Mouse (Mus musculus) kidney, postnatal 0 days (tissue): Measurements from ENCODE around the gene 2310011J03Rik. TPM values are rescaled to one million over a fixed set of nuclear protein-coding genes. Genes with fewer than 3 reads are reported as not detected.

Experiments used
- ATAC-seq: fragments of 200-750 bp; cut with Nextera tagmentation; replicated peaks from 2 replicates; pipeline ENCODE4 v1.8.0; 2017; ENCODE audit warnings: low read depth, moderate number of reproducible peaks, moderate TSS enrichment, moderate library complexity; ENCODE audit not compliant: low FRiP score
- DNase-seq: peaks from one replicate; pipeline ENCODE4 v3.0.0-alpha.2; 2016; ENCODE audit warnings: low spot score
- H3K27ac ChIP-seq: fragments of 300-500 bp; sonication (generic); 2 replicates; pipeline ENCODE4 v1.5.1; 2014; ENCODE audit warnings: mild to moderate bottlenecking
- H3K27me3 ChIP-seq: fragments of 300-500 bp; sonication (generic); 2 replicates; pipeline ENCODE4 v1.6.1; 2014; ENCODE audit warnings: low read length, mixed read lengths; ENCODE audit not compliant: insufficient read depth
- H3K36me3 ChIP-seq: fragments of 300-500 bp; sonication (generic); 2 replicates; pipeline ENCODE4 v1.6.1; 2014; ENCODE audit warnings: low read length, mixed read lengths; ENCODE audit not compliant: insufficient read depth
- H3K4me1 ChIP-seq: fragments of 300-500 bp; sonication (generic); replicated peaks from 2 replicates; pipeline ENCODE4 v1.6.1; 2014; ENCODE audit warnings: antibody characterized with exemption, low read length, mixed read lengths; ENCODE audit not compliant: insufficient read depth
- H3K4me2 ChIP-seq: fragments of 300-500 bp; sonication (generic); 2 replicates; pipeline ENCODE4 v1.6.1; 2014; ENCODE audit warnings: mild to moderate bottlenecking, low read length, moderate library complexity, mixed read lengths
- H3K4me3 ChIP-seq: fragments of 300-500 bp; sonication (generic); replicated peaks from 2 replicates; pipeline ENCODE4 v1.5.1; 2014; ENCODE audit warnings: low read depth, low read length
- H3K9ac ChIP-seq: fragments of 300-500 bp; sonication (generic); 2 replicates; pipeline ENCODE4 v1.6.1; 2014; ENCODE audit warnings: low read depth, low read length
- H3K9me3 ChIP-seq: fragments of 300-500 bp; sonication (generic); replicated peaks from 2 replicates; pipeline ENCODE4 v1.6.1; 2016; ENCODE audit warnings: low read length, inconsistent platforms, mixed read lengths
- CTCF ChIP-seq: IDR thresholded peaks from 2 replicates; pipeline ENCODE4 v1.5.1; 2016; ENCODE audit warnings: antibody characterized with exemption, low read depth, mild to moderate bottlenecking, moderate library complexity
- WGBS: fragments of 180-500 bp; shearing (Covaris S2); extraction: QIAGEN DNeasy Blood & Tissue Kit; methylation state at CpG from one replicate; pipeline ENCODE4 v1.1.7; 2014; 5-methylcytosine and 5-hydroxymethylcytosine counted together
- polyA plus RNA-seq: library from polyadenylated mRNA; unstranded; fragments of >200 nt; fragmentation: Nextera tagmentation; extraction: Ambion mirVana; gene quantifications from 2 replicates; pipeline ENCODE4 v1.2.1, GENCODE M21; 2015

2310011J03Rik gene
- polyA plus RNA-seq, 1 experiment from 2014 or later, result 52.2 TPM

DNA sequence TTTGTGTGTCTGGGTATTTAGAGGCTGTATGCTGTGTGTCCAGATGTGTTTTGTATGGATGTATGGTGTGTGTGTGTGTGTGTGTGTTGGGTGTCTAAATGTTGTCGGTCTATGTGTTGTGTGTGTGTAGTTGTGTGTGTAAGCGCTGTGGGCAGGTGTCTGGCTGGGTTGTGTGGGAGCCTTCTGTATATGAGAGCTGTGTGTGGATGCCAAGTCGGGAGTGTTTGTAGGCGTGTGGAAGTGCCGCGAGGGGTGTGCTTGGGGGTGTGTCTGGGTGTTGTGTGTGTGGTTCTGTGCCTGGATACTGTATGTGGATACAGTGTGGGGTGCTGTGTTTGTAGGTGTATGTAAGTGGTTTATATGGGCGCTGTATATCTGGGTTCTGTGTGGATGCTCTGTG lies 37.0 kb upstream of the 2310011J03Rik start:
- Histone ChIP-seq H3K4me2 (peak overlapping the region; percentile 42), H3K4me1 (peaks cover 13% of the 10 kb centered on the region; the same call in 1 of the 2 replicates), H3K36me3 (no peaks in the 10 kb centered on the region), H3K27me3 (peaks cover 32% of the 10 kb centered on the region), H3K9ac (no peak overlapping the region), H3K9me3 (no peaks in the 10 kb centered on the region), H3K27ac (no peak overlapping the region), H3K4me3 (no peak overlapping the region)
- 27% methylated on average over 7 of the region's 7 CpGs for WGBS
- no peak for TF ChIP-seq CTCF
- ATAC-seq, result no peak
- no peak for DNase-seq

DNA sequence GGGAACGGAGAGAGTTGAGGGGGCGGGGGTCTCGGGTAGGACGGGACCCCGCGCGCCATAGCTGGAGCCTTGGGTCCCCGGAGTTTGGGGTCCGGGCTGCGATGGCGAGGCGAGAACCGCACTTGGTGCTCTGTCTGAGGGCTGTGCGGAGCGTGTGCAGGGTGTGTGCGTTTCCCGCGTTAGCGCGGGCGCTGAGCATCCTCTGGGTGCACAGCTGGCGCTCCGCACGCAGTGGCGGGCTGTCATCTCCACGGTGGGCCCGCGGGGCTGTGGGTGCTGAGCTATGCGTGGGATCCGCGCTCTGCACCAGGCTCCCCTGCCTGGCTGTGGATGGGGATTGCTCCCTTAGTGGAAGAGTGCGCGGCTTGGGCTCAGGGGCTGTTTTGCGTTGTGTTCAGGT lies 36.4 kb upstream of the 2310011J03Rik start:
- no peak for TF ChIP-seq CTCF
- Histone ChIP-seq H3K27me3 (peaks cover 32% of the 10 kb centered on the region), H3K9ac (no peak overlapping the region; the same call in 1 of the 2 replicates), H3K36me3 (no peaks in the 10 kb centered on the region), H3K4me2 (peak overlapping the region; percentile 53), H3K9me3 (no peaks in the 10 kb centered on the region), H3K4me1 (peaks cover 13% of the 10 kb centered on the region; the same call in 1 of the 2 replicates), H3K27ac (no peak overlapping the region), H3K4me3 (peak overlapping the region; percentile 27)
- WGBS, result 2% methylated on average over 33 of the region's 34 CpGs
- no peak for ATAC-seq
- no peak for DNase-seq

DNA sequence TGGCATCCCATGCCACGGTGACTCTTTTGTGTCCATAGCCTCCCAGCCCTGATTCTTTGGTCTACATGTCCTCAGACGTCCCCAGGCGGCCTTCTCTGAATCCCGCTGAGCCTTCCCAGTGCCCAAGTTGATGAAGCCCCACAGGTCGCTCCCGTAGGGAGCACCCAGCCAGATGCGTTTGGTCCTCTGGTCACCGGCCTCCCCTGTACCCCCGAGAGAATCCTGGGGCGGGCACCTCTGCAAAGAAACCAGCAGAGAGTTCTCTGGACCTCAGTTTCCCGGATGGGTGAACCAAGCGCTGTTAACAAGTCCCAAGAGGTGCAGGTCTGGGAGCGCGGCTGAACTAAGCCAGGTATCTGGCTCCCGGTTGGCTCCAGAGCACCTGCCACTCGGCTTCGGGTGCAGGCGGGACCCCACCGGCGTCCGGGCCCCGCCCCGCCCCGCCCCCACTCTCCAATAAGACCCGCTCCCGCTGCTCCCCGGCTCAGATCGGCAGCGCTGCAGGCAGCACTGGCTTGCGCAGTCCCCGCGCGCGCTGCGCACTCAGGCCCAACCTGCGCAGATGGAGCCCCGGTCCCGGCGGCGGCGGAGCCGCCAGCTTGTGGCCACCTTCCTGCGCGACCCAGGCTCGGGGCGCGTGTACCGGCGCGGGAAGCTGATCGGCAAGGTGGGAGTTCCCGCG lies 35.8 kb upstream of the 2310011J03Rik start, which contains the start of gene Plk5:
TSS of gene Plk5 (plus strand) at position 459 of the 682 bp plus-strand sequence.
- H3K4me1 ChIP-seq, result peaks cover 13% of the 10 kb centered on the region; the same call in 1 of the 2 replicates
- under 1% methylated on average over 52 of the region's 53 CpGs for WGBS
- peak within 1 kb of the TSS; percentile 53 for H3K4me2 ChIP-seq
- no peak within 1 kb of the TSS; the same call in 1 of the 2 replicates for H3K9ac ChIP-seq
- ATAC-seq, result no peak
- H3K36me3 ChIP-seq, result no peaks in the 10 kb centered on the region
- no peaks in the 10 kb centered on the region for H3K9me3 ChIP-seq
- no peak for TF ChIP-seq CTCF
- H3K27me3 ChIP-seq, result peaks cover 32% of the 10 kb centered on the region
- H3K4me3 ChIP-seq, result peak within 1 kb of the TSS; percentile 27
- DNase-seq, result no peak
- H3K27ac ChIP-seq, result no peak within 1 kb of the TSS

DNA sequence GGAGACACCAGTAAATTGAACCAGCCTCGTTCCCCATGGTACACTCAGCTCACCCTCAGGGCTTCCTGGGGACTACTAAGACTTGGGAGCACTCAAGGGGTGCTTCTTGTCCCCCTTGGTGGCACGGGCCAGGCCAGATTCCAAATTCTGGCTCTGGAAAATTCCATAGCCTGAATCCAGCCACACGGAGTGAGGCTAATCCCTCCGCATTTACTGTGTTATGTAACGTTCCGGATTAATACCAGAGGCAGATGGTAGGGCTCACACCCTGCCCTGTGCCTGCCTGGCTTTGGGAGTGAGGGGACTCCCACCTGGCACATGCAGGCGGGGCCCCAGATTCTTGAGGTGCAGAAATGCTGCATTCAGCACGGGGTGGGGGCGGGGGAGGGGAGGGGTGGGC lies 35.1 kb upstream of the 2310011J03Rik start:
- Histone ChIP-seq H3K27me3 (peaks cover 32% of the 10 kb centered on the region), H3K27ac (no peak overlapping the region), H3K9me3 (no peaks in the 10 kb centered on the region), H3K36me3 (no peaks in the 10 kb centered on the region), H3K4me1 (peaks cover 13% of the 10 kb centered on the region; the same call in 1 of the 2 replicates), H3K4me3 (no peak overlapping the region), H3K9ac (no peak overlapping the region), H3K4me2 (no peak overlapping the region)
- ATAC-seq (no peak), DNase-seq (no peak)
- WGBS, result 12% methylated on average over 8 of the region's 9 CpGs
- no peak for TF ChIP-seq CTCF

DNA sequence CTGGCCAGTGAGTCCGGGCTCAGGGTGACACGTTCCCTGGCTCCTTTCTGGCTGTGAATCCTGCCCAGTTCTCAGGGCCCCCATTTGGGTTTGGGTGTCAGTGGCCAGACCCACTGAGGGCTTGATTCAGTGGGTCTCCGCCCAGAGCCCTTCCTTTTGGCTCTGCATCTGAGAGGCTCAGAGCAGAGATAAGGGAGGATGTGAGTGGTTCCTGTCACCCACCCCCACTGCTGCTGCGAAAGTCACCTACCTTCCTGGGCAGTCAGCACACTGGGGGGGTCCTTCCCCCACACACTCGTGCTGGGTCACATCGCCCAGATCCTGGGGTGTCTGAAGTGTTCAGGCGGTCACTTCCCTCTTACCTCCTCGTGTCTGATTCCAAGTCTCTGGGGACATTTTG lies 32.4 kb upstream of the 2310011J03Rik start:
- ATAC-seq, result no peak
- TF ChIP-seq CTCF, result no peak

DNA sequence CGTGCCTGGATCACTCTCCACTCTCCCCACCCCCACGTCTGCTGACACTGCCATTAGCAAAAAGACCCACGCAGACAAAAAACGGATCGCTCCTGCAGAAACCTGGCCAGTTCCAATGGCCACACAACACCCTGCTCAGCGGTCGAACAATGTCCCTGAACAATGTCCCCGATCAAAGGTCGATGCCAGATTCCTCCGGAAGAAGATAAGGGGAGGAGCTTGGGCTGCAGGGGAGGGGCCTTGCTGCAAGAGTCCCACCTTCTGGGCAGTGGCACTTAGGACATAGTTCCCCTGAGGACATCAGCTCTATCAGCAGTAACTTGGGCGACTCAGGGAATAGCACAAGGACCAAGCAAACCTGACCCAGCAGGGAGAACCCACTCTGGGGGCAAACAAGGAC lies 31.6 kb upstream of the 2310011J03Rik start:
- DNase-seq (no peak), ATAC-seq (no peak)
- no peak overlapping the region for H3K4me2 ChIP-seq
- peaks cover 43% of the 10 kb centered on the region for H3K27me3 ChIP-seq
- 26% methylated on average over 11 of the region's 11 CpGs for WGBS
- peaks cover 12% of the 10 kb centered on the region; the same call in 1 of the 2 replicates for H3K4me1 ChIP-seq
- no peaks in the 10 kb centered on the region for H3K9me3 ChIP-seq
- no peaks in the 10 kb centered on the region for H3K36me3 ChIP-seq
- no peak overlapping the region for H3K27ac ChIP-seq
- H3K9ac ChIP-seq, result no peak overlapping the region
- no peak for TF ChIP-seq CTCF
- no peak overlapping the region for H3K4me3 ChIP-seq

More for the DNA sequence above, 32.4 kb upstream of the 2310011J03Rik start:
- 46% methylated on average over 8 of the region's 8 CpGs for WGBS
- Histone ChIP-seq H3K4me3 (no peak overlapping the region), H3K9ac (0 out of 2 replicates have a peak overlapping the region, but pooled peaks have one; percentile 6), H3K27ac (no peak overlapping the region), H3K4me2 (no peak overlapping the region), H3K27me3 (peaks cover 47% of the 10 kb centered on the region), H3K36me3 (no peaks in the 10 kb centered on the region), H3K9me3 (no peaks in the 10 kb centered on the region), H3K4me1 (peaks cover 17% of the 10 kb centered on the region; the same call in 1 of the 2 replicates)
- DNase-seq, result no peak
